Mouse (Mus musculus) myocyte (in vitro differentiated cells): Measurements from ENCODE around the gene Hdac7.

ENCODE experiments used
- CEBPB ChIP-seq: IDR thresholded peaks from 2 replicates; pipeline ENCODE4 v1.6.1; 2011; ENCODE audit warnings: mild to moderate bottlenecking, moderate library complexity; ENCODE audit not compliant: poor library complexity, insufficient read depth, severe bottlenecking
- E2F4 ChIP-seq: IDR thresholded peaks from one replicate; pipeline ENCODE4 v1.6.1; 2011; ENCODE audit warnings: mild to moderate bottlenecking, control low read depth, moderate library complexity; ENCODE audit not compliant: insufficient read depth
- MAX ChIP-seq: IDR thresholded peaks from one replicate; pipeline ENCODE4 v1.6.1; 2011; ENCODE audit warnings: low read depth, mild to moderate bottlenecking, control low read depth
- MYOD1 ChIP-seq, 3 experiments: IDR thresholded peaks; one replicate each; pipeline ENCODE4 v1.6.1; 2011; ENCODE audit warnings: control low read depth in 2 of 3, low read depth in 2 of 3, mild to moderate bottlenecking in 2 of 3, moderate library complexity in 1 of 3; ENCODE audit not compliant: insufficient read length in 2 of 3, control insufficient read depth in 1 of 3
- MYOG ChIP-seq, 3 experiments: IDR thresholded peaks; one replicate each; pipeline ENCODE4 v1.6.1; 2011; ENCODE audit warnings: control low read depth in 2 of 3, low read depth in 2 of 3, mild to moderate bottlenecking in 2 of 3; ENCODE audit not compliant: insufficient read length in 2 of 3, control insufficient read depth in 1 of 3, insufficient read depth in 1 of 3
- POLR2A ChIP-seq: IDR thresholded peaks from one replicate; pipeline ENCODE4 v1.6.1; 2011; ENCODE audit warnings: low read depth, mild to moderate bottlenecking, control low read depth, moderate library complexity; ENCODE audit not compliant: insufficient read length
- POLR2AphosphoS2 ChIP-seq: IDR thresholded peaks from one replicate; pipeline ENCODE4 v1.6.1; 2011; ENCODE audit warnings: low read depth, control low read depth; ENCODE audit not compliant: insufficient read length
- REST ChIP-seq: IDR thresholded peaks from one replicate; pipeline ENCODE4 v1.6.1; 2011; ENCODE audit warnings: mild to moderate bottlenecking, control low read depth, moderate library complexity; ENCODE audit not compliant: insufficient read depth, insufficient read length
- SRF ChIP-seq: IDR thresholded peaks from one replicate; pipeline ENCODE4 v1.6.1; 2011; ENCODE audit warnings: low read depth; ENCODE audit not compliant: control insufficient read depth, insufficient read length
- TCF12 ChIP-seq: IDR thresholded peaks from one replicate; pipeline ENCODE4 v1.6.1; 2011; ENCODE audit warnings: mild to moderate bottlenecking, control low read depth; ENCODE audit not compliant: poor library complexity, insufficient read depth, severe bottlenecking
- TCF3 ChIP-seq: IDR thresholded peaks from one replicate; pipeline ENCODE4 v1.6.1; 2011; ENCODE audit warnings: low read depth, control low read depth; ENCODE audit not compliant: insufficient read length
- USF1 ChIP-seq: IDR thresholded peaks from one replicate; pipeline ENCODE4 v1.6.1; 2011; ENCODE audit warnings: low read depth, mild to moderate bottlenecking, control low read depth, moderate library complexity

- TF ChIP-seq POLR2A, result no peak
- no peak for TF ChIP-seq E2F4
- TF ChIP-seq USF1, result no peak
- no peak for TF ChIP-seq CEBPB
- TF ChIP-seq TCF12, result no peak
- TF ChIP-seq TCF3, result no peak
- no peak for TF ChIP-seq MAX
- no peak for TF ChIP-seq REST
- no peak for TF ChIP-seq MYOG (IDR thresholded peaks at IDR 0.05; ENCODE audit: control insufficient read depth in 1 of 3, insufficient read depth in 1 of 3, insufficient read length in 2 of 3, low read depth in 2 of 3)
- no peak for TF ChIP-seq MYOD1 (IDR thresholded peaks at IDR 0.05; ENCODE audit: control insufficient read depth in 1 of 3, insufficient read length in 2 of 3, low read depth in 2 of 3)
- no peak for TF ChIP-seq POLR2AphosphoS2
- TF ChIP-seq SRF, result no peak
Measured at GRCm38 (mm10) chr15:97752491-97752890, 91.8 kb downstream of the Hdac7 start.
